Mouse (Mus musculus) midbrain, embryonic 11.5 days (tissue): ENCODE results near the gene Lypla2. TPM values are rescaled to one million over a fixed set of nuclear protein-coding genes. Genes with fewer than 3 reads are reported as not detected.

Experiments
- polyA plus RNA-seq: library from polyadenylated mRNA; unstranded; fragments of >200 nt; fragmentation: Nextera tagmentation; extraction: Ambion mirVana; gene quantifications from 2 replicates; pipeline ENCODE4 v1.2.1, GENCODE M21; 2014

The Lypla2 gene
- polyA plus RNA-seq, 1 experiment from 2014 or later, result 144 TPM

Other genes with a start within 250 kb of the Lypla2 start
- not detected in 2 replicates for gene Il22ra1, start 244.5 kb downstream of the Lypla2 start, polyA plus RNA-seq
- gene Myom3, start 212.9 kb downstream of the Lypla2 start, polyA plus RNA-seq, result 0.04 and 0.11 TPM in 2 replicates
- gene Srsf10, start 116.9 kb downstream of the Lypla2 start, polyA plus RNA-seq, result 434 and 444 TPM in 2 replicates
- gene Pnrc2, start 98.8 kb downstream of the Lypla2 start, polyA plus RNA-seq, result 258 and 259 TPM in 2 replicates
- 0.41 and 0.63 TPM in 2 replicates for gene Cnr2, start 77.2 kb downstream of the Lypla2 start, polyA plus RNA-seq
- 43.0 and 48.1 TPM in 2 replicates for gene Fuca1, start 51.9 kb downstream of the Lypla2 start, polyA plus RNA-seq
- 55.1 and 62.9 TPM in 2 replicates for gene Hmgcl, start 26.2 kb downstream of the Lypla2 start, polyA plus RNA-seq
- 25.6 and 27.0 TPM in 2 replicates for gene Gale, start 8.9 kb downstream of the Lypla2 start, polyA plus RNA-seq
- 64.8 and 65.8 TPM in 2 replicates for gene Pithd1, start 14.6 kb upstream of the Lypla2 start, polyA plus RNA-seq
- gene Eloa, start 49.1 kb upstream of the Lypla2 start, polyA plus RNA-seq, result 42.8 and 43.6 TPM in 2 replicates
- gene Rpl11, start 80.8 kb upstream of the Lypla2 start, polyA plus RNA-seq, result 333 and 390 TPM in 2 replicates
- gene Id3, start 170.9 kb upstream of the Lypla2 start, polyA plus RNA-seq, result 500 and 543 TPM in 2 replicates
- gene E2f2, start 199.8 kb upstream of the Lypla2 start, polyA plus RNA-seq, result 6.8 and 8.0 TPM in 2 replicates
- 2.8 and 3.2 TPM in 2 replicates for gene Asap3, start 233.7 kb upstream of the Lypla2 start, polyA plus RNA-seq